Mouse (Mus musculus) cortical plate, adult 2 months (tissue): ENCODE results near the gene Guca1a.

ENCODE experiments used
- CTCF ChIP-seq: fragments of 200-500 bp; IDR thresholded peaks from 2 replicates; pipeline ENCODE4 v1.5.1; 2011; ENCODE audit warnings: mild to moderate bottlenecking, control low read depth, low read length; ENCODE audit not compliant: insufficient read depth; ENCODE audit errors: extremely low read depth
- POLR2A ChIP-seq: fragments of 200-500 bp; IDR thresholded peaks from 2 replicates; pipeline ENCODE4 v1.6.1; 2011; ENCODE audit warnings: mild to moderate bottlenecking, low read length, control low read depth; ENCODE audit not compliant: insufficient read depth; ENCODE audit errors: extremely low read depth

DNA sequence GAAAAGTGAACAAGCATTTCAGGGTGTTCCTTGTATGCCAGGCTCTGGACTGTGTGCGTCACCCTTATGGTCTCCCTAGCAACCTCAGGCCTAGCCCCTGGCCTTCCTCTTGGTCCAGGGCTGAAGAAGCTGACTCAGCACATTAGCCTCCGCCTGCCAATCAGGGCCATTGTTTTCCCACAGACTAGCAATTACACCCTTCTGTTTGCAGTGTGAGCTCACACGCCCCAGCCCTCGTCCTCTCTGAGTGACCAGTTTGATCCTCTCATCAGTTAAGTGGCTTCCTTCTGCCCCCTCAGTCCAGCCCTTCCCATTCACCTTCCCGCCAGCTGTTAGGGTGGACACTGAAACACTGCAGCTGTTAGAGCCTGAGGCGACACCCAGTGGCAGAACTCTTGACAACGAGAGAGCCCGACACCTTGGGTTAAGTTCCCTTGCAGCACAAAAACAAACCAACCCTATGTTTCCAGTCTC is 28.5 kb upstream of the Guca1a start:
- no peak for TF ChIP-seq CTCF
- TF ChIP-seq POLR2A = no peak
